7 mouse cellular contexts compared by ENCODE assay signal in the genomic region with DNA sequence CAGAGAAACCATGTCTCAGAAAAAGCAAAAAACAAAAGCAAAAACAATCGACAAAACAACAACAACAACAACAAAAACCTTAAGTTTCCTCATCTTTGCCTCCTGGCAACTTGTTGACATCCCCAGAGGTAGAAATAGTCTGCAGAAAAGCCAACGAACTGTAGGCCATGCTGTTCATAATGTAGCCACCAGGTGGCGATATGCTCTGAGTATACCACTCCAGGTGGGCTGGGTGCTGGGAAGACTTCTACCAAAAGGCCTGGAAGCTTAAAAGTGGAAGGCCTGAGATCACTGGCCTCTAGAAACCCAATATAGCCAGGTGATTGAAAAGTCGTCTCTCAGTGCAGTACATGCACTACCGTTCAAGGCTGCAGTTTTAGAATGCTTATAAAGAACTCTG. TPM values are rescaled to one million over a fixed set of nuclear protein-coding genes. Genes with fewer than 3 reads are reported as not detected.
DNase-seq lines count a peak whose midpoint lies in the region; TF ChIP-seq lines count a peak whose summit lies in the region.

No protein-coding gene starts in this region.

- no peak overlapping the region for H3K9ac ChIP-seq in CH12.LX (ENCODE audit: insufficient read depth, low read depth)

- 18% methylated on average over 5 of the region's 5 CpGs for WGBS in spleen, adult 2 months

- no peak overlapping the region for H3K4me2 ChIP-seq in CH12.LX (ENCODE audit: insufficient read depth, low read depth, poor library complexity, severe bottlenecking)

- peak; percentile 77 for TF ChIP-seq RAD21 in CH12.LX (IDR thresholded peaks at IDR 0.05; ENCODE audit: low read depth, low read length)

- TF ChIP-seq CTCF in CH12.LX (conservative IDR thresholded peaks at IDR 0.05 in 1 of 2, IDR thresholded peaks at IDR 0.05 in 1 of 2; ENCODE audit: low read depth in 2 of 2, low read length in 2 of 2) = peak; percentile 93 to 97
- peak; percentile 66; the same call in 1 of the 2 replicates for TF ChIP-seq CTCF in spleen, adult 2 months (IDR thresholded peaks at IDR 0.05; ENCODE audit: extremely low read depth, insufficient read depth, insufficient read length, insufficient replicate concordance)

- no peak for TF ChIP-seq EP300 in CH12.LX (IDR thresholded peaks at IDR 0.05; ENCODE audit: low read length)

- H3K79me2 ChIP-seq in CH12.LX (replicated peaks; ENCODE audit: control insufficient read depth, extremely low read depth, insufficient read depth, poor library complexity, severe bottlenecking) = no peaks in the 10 kb centered on the region

- in situ Hi-C loops in CH12.LX (cut with MboI; ENCODE audit: low pct_ligation_motif_present, low pct_unique_long_range_greater_than_20kb, low sequenced_read_pairs) = loop anchor here (5.0 kb wide), 2 partner anchors 36 to 64 kb away; a partner anchor contains a TSS

- dilution Hi-C loops in CH12.LX (cut with MboI; ENCODE audit: extremely low pct_ligation_motif_present, extremely low pct_unique_long_range_greater_than_20kb, low sequenced_read_pairs) = no loop called here

- peaks cover 0 to 4% of the 10 kb centered on the region in 2 experiments; a peak in 1 of 4 replicates for H3K4me1 ChIP-seq in CH12.LX (ENCODE audit: control insufficient read depth in 1 of 2, insufficient read depth in 2 of 2)
- H3K4me1 ChIP-seq in spleen, adult 2 months (ENCODE audit: control insufficient read depth, insufficient read depth, insufficient read length) = no peaks in the 10 kb centered on the region

- no peaks in the 10 kb centered on the region for H3K36me3 ChIP-seq in CH12.LX (replicated peaks in 1 of 2; ENCODE audit: control insufficient read depth in 1 of 2, insufficient read depth in 1 of 2, low read length in 1 of 2)
- no peaks in the 10 kb centered on the region for H3K36me3 ChIP-seq in spleen, adult 2 months (ENCODE audit: control insufficient read depth, insufficient read depth, low read length)

- TF ChIP-seq POLR2A in CH12.LX (IDR thresholded peaks at IDR 0.05; ENCODE audit: low read depth, low read length) = no peak
- no peak for TF ChIP-seq POLR2A in spleen, adult 2 months (IDR thresholded peaks at IDR 0.05; ENCODE audit: low read depth, low read length)

- H3K27ac ChIP-seq in CH12.LX (ENCODE audit: insufficient read depth, low read depth) = no peak overlapping the region
- H3K27ac ChIP-seq in spleen, adult 2 months (ENCODE audit: insufficient read depth, low read length) = no peak overlapping the region

- H3K9me3 ChIP-seq in CH12.LX (replicated peaks; ENCODE audit: low read length) = no peaks in the 10 kb centered on the region

- H3K27me3 ChIP-seq in CH12.LX (replicated peaks) = peaks cover 3% of the 10 kb centered on the region
- no peaks in the 10 kb centered on the region for H3K27me3 ChIP-seq in spleen, adult 2 months (ENCODE audit: control insufficient read depth, insufficient read depth, low read length)

- DNase-seq in CH12.LX (ENCODE audit: extremely low read depth) (peak; percentile 80), NIH3T3 (ENCODE audit: low read depth) (peak; percentile 95)
- peak; percentile 82 to 88 for DNase-seq in cerebellum, postnatal 10 days
- peak; percentile 66 for DNase-seq in gastrocnemius, postnatal 25 days
- DNase-seq in layer of hippocampus, adult 9-10 months (ENCODE audit: low spot score) = peak; percentile 67
- peak; percentile 91 for DNase-seq in lung, postnatal 36 days
- peak; percentile 47 to 70 for DNase-seq in spleen, adult 2 months (ENCODE audit: low read depth in 1 of 2, low spot score in 2 of 2)

- no peak overlapping the region for H3K4me3 ChIP-seq in CH12.LX (replicated peaks in 1 of 3; ENCODE audit: low read depth in 2 of 3, low read length in 2 of 3, poor library complexity in 1 of 3)
- H3K4me3 ChIP-seq in spleen, adult 2 months (ENCODE audit: extremely low read depth, insufficient read depth, insufficient read length) = no peak overlapping the region

TF ChIP-seq in CH12.LX, 34 proteins besides CTCF, POLR2A, EP300 and RAD21:
- no peak for TF ChIP-seq USF1 (IDR thresholded peaks at IDR 0.05; ENCODE audit: low read depth, low read length)
- TF ChIP-seq GABPA (IDR thresholded peaks at IDR 0.05; ENCODE audit: insufficient replicate concordance, low read depth, low read length) = no peak
- no peak for TF ChIP-seq IRF4 (IDR thresholded peaks at IDR 0.05; ENCODE audit: low read depth, low read length)
- no peak for TF ChIP-seq CHD2 (IDR thresholded peaks at IDR 0.05; ENCODE audit: low read length)
- TF ChIP-seq SMC3 (IDR thresholded peaks at IDR 0.05; ENCODE audit: low read depth, low read length) = peak; percentile 92
- no peak for TF ChIP-seq TCF12 (IDR thresholded peaks at IDR 0.05; ENCODE audit: low read depth, low read length)
- TF ChIP-seq MYC (IDR thresholded peaks at IDR 0.05; ENCODE audit: low read depth, low read length) = 0 out of 2 replicates have a peak, but pooled peaks have one; percentile 56
- TF ChIP-seq BHLHE40 (IDR thresholded peaks at IDR 0.05; ENCODE audit: low read depth, low read length) = no peak

RNA-seq across cellular contexts. Expression of a gene that starts 2.4 kb away (rescaled TPM):
- total RNA-seq in CH12.LX (2012; rRNA removed) (not detected in 2 replicates), CH12.LX (2014; rRNA removed) (not detected in 2 replicates)
- not detected in 2 replicates for polyA plus RNA-seq in CH12.LX (2012; ENCODE audit: insufficient read length, low read depth)
- not detected for total RNA-seq in gastrocnemius, postnatal 25 days (2021)
- not detected in 2 replicates for polyA plus RNA-seq in spleen, adult 2 months (2012; rRNA removed)

RNA-seq across cellular contexts. Expression of a gene that starts 11.4 kb away (rescaled TPM):
- 1.9 and 3.5 TPM in 2 replicates for total RNA-seq in CH12.LX (2012; rRNA removed)
- total RNA-seq in CH12.LX (2014; rRNA removed) = not detected in 2 replicates
- polyA plus RNA-seq in CH12.LX (2012; ENCODE audit: insufficient read length, low read depth) = not detected in 2 replicates
- total RNA-seq in gastrocnemius, postnatal 25 days (2021) = 10 to 100 TPM; 19.7 to 41.3 TPM
- polyA plus RNA-seq in spleen, adult 2 months (2012; rRNA removed) = 0.32 and 0.82 TPM in 2 replicates

RNA-seq across cellular contexts. Expression of a gene that starts 28.6 kb away (rescaled TPM):
- total RNA-seq in CH12.LX (2012; rRNA removed) (68.4 and 82.5 TPM in 2 replicates), CH12.LX (2014; rRNA removed) (79.3 and 86.0 TPM in 2 replicates)
- 97.7 and 98.8 TPM in 2 replicates for polyA plus RNA-seq in CH12.LX (2012; ENCODE audit: insufficient read length, low read depth)
- 10 to 100 TPM; 12.7 to 13.4 TPM for total RNA-seq in gastrocnemius, postnatal 25 days (2021)
- 17.4 and 20.0 TPM in 2 replicates for polyA plus RNA-seq in spleen, adult 2 months (2012; rRNA removed)

RNA-seq across cellular contexts. Expression of a gene that starts 29.0 kb away (rescaled TPM):
- 161 and 176 TPM in 2 replicates for total RNA-seq in CH12.LX (2012; rRNA removed)
- total RNA-seq in CH12.LX (2014; rRNA removed) = 212 and 273 TPM in 2 replicates
- 450 and 496 TPM in 2 replicates for polyA plus RNA-seq in CH12.LX (2012; ENCODE audit: insufficient read length, low read depth)
- 100 to 1,000 TPM; 114 to 122 TPM for total RNA-seq in gastrocnemius, postnatal 25 days (2021)
- 72.0 and 79.8 TPM in 2 replicates for polyA plus RNA-seq in spleen, adult 2 months (2012; rRNA removed)

RNA-seq across cellular contexts. Expression of a gene that starts 39.8 kb away (rescaled TPM):
- total RNA-seq in CH12.LX (2012; rRNA removed) (not detected in 2 replicates), CH12.LX (2014; rRNA removed) (not detected in 2 replicates)
- polyA plus RNA-seq in CH12.LX (2012; ENCODE audit: insufficient read length, low read depth) = not detected in 2 replicates
- not detected for total RNA-seq in gastrocnemius, postnatal 25 days (2021)
- 0.37 and 0.69 TPM in 2 replicates for polyA plus RNA-seq in spleen, adult 2 months (2012; rRNA removed)

Comparison
In these comparisons a context has a peak if more than half of its experiments do, and no peak if none do; other contexts are left out.
1. RNA of a gene that starts 11.4 kb away (total RNA-seq): 19.7 to 41.3 TPM in gastrocnemius, postnatal 25 days; 1.9 to 3.5 TPM in CH12.LX; every median in the first group is over 4 times any median in the second.
2. RNA of a gene that starts 28.6 kb away (total RNA-seq): 68.4 to 86.0 TPM in CH12.LX; 12.7 to 13.4 TPM in gastrocnemius, postnatal 25 days; every median in the first group is over 4 times any median in the second.
3. Peak in every context shown above with its lines, with median percentiles within 50 percentile points of each other: DNase-seq.